Mouse (Mus musculus) kidney, postnatal 10 days (tissue): Measurements from ENCODE around the gene Armh3.

ENCODE experiments used
- DNase-seq: peaks from one replicate; pipeline ENCODE4 v3.0.0; 2021; ENCODE audit warnings: mixed read lengths

Gene Armh3

DNA sequence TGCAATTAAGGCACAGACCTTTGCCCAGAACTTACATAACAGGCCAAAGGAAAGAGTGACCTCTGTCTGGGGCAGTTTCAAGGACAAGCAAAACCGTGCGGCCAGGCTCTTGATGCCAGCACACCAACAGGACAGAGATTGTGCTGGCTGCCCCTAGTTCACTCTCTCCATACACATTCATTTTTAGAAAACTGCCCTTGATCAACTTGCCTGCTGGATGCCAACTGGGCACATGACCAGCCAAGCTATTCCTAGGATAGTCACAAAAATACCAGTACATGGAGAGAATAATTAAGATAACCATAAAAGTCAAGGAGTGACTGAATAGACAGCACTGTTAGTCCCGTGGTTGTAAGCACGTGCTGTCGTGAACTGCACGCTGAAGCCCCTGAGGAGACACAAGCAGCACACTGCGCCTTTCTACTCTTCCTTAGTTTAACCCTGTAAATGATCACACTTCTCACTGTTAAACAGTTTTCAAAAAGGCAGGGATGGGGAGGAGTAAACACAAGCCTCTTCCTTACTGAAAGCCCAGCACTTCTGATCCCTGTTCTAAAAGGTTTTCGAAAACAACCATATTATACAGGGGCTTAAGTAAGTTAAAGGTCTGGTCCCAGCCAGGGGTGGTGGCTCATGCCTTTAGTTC, 95.8 kb downstream of the Armh3 start:
- peak; percentile 22 for DNase-seq

GRCm38 (mm10) chr19:45900836-45901235, 97.5 kb downstream of the Armh3 start:
- DNase-seq: no peak

DNA sequence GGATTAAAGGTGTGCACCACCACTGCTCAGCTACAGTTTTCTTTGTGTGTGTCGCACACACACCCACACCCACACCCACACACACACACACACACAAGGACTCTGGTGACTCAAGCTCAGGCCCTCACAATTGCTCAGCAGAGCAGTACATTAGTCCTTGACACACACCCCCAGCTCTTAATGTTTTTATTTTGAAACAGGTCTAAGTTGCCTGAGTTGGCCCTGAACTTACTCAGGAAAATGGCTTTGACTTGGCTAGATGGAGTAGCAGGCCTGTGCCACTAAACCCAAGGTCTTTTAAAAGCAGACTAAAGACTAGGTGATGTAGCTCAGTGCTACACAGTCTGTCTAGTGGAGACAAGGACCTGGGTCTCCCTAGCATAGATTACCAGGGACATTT, 102.6 kb downstream of the Armh3 start:
- DNase-seq: no peak

DNA sequence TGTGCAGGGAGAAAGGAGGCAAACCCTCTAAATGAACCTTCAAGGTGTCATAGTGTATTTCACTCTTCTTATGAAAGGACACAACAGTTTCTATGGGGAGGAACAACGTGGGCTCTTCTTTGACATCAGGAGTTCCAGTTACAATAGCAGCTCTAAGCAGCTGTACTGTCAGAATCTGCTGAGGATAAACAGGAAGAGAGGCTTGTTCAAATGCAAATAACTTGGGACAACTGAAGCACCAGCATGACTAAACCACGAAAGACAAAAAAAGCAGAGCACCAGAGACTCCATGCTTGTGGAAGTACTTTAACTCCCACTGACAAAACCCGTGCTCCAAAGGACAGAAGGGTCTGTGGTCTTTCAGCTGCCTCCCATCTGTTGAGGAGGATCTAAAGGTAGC, 116.2 kb downstream of the Armh3 start:
- DNase-seq: no peak

DNA sequence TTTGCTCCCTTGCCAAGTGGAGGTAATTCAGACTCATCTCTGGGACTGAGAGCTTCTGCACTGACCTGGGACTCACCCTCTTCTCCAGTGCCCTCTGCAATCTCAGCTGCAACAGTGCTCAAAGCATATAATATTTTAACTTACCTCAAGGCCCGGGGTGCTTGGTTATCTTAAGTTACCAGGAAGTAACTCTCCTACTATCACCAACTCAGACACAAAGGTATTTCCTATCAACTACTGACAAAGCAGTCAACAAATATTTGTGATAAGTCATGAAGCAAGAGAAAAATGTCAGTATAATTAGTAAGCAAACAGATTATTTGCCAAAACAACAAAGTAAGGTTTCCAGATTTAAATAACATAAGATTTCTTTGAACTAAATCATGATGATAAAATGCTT, 125.0 kb downstream of the Armh3 start:
- DNase-seq: no peak

- no peak for DNase-seq
These were observed 142.9 kb downstream of the Armh3 start for GRCm38 (mm10) chr19:45855284-45855920.

DNA sequence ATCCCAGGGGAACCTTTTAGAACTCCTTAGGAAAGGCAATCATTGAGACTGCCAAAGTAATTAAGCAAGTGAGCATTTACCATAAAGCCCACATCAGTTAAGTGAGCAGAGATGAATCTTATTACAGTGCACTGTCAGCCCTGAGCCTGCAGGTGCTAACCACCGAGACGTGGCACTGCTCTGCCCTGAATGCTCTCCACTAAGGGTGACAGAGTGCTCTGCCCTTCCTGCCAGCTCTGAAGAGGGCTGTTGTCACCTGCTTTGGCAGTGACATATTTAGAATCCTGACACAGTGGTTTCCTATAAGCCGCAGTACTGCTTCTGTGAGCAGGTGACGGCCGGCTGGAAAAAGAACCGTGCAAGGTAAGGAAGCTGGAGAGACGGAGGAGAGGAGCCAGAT, 143.8 kb downstream of the Armh3 start:
- DNase-seq: no peak

DNA sequence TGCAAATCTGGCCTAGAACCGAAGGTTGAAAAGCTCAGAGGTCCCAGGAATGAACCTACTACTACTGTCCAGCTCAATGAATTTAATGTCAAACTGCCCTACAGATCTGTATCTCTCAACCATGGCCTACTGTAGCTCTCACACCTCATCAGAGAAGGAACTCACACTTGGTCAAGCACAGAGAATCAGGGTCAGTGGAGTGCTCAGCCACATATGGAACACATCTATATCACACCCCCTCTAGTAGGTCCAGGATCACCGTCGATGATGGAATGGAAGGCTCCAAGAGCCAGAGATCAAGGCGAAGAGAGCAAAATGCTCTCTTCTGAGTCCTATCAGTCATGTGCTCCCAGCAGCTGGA, 150.6 kb downstream of the Armh3 start:
- no peak for DNase-seq

DNA sequence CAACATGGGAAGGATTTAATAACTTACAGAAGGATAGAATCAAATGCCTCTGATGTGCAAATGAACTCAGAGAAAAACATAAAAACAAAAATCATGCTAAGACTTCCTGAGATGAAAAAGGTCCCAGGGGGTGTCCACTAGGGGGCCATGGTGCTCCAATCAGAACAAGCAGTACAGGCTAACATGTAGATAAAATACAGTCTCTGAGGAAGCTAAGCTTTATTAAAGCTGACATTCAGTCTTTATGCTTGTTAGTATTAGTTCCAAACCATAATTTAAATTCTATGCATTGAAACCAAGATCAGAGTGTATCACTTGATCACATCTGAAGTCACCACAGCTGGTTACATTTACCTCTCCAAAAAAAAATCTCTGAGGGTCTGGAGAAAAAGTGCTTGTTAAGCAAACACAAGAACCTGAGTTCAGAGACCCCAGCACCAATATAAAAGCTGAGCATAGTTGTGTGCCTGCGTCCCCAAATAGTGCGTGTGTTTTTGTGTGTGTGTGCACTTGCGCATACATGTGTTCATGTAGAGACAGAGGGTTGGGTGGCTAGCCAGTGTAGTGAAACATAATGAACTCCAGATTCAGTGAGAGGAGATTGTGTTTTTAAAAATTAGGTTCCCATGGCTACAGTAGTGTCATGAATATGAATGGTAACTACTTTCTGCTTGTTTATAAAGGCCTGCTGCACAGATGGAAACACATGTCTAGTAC, 151.1 kb downstream of the Armh3 start:
- peak; percentile 48 for DNase-seq

GRCm38 (mm10) chr19:45844209-45844608, 154.1 kb downstream of the Armh3 start:
- DNase-seq: no peak

- DNase-seq: peak; percentile 10
These were observed 154.9 kb downstream of the Armh3 start for GRCm38 (mm10) chr19:45843424-45843823.

DNA sequence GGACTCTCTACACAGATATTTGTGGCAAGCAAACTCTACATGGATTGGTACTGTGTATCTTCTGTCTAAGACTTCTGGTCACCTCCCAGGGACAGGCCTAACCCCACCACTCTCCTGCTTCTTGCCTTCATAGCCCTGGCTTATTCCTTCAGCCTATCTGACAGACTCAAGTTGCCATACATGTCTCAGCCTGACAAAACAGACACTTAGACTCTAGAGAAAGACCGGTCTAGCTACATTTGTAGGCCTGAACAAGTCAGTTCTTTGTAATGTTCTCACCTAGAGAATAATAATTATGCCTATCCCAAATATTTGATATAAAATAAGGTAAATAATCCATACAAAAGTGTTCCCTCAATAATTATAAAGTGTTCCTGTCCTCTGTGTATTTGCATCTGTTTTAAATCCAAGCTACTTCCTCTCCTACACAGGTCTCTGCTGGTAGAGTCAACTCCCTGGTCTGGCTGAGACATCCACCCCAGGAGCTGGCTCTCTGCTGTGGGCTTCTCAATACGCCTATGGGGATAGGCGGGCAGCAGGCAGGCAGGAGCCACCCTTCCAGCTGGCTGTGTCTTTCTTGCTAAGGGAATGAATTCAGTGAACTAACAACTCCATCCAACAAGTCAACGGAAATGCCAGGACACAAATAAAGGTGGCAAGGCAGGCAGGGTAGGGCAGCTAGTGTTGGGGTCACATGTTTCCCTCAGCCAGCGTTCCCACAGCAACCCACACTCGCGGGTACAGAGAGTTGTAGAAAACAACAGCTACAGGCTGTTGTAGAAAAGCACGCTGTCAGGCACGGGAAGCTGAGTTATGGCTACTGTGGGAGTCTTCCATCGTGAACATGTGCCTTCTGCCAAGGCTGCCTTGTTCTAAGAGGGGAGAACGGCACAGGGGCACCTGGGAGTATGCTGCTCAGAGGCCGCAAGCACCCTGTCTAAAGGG, 161.0 kb downstream of the Armh3 start:
- no peak for DNase-seq

DNA sequence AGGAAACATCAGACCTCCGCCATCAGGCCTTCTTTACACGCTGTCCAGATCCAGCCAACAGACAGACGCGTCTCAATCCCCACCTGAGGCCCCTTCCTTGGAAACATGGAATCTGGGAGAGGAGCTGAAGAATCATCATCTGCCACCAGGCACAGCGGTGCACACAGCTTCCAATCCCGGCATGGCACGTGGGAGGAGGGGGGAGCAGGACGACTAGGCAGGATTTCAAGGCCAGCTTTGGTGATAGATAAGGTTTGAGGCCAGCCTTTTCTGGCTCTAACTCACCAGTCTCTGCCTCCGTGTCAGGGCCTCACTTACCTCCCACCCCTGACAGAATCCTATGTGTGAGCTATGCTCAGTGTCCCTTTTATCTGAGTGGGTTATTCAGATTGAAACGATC, 162.8 kb downstream of the Armh3 start:
- no peak for DNase-seq

GRCm38 (mm10) chr19:45833665-45834064, 164.6 kb downstream of the Armh3 start:
- no peak for DNase-seq

DNA sequence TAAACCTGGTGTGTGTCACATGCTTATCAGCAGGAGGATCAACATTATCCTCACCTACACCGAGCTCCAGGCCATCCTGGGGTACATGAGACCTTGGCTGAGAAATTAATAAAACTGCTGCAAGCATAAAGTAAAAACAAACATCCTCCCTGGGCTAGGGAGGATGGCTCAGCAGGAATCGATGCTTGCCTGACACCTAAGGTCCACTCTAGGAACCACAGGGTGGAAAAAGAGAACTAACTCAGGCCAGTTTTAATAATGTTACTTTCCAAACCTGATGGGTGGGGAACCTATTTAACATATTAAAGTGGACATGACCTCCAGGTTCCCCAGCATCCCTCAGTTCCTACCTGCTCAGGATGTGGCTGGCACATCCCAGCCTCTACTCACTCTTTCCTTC, 167.6 kb downstream of the Armh3 start:
- no peak for DNase-seq

DNA sequence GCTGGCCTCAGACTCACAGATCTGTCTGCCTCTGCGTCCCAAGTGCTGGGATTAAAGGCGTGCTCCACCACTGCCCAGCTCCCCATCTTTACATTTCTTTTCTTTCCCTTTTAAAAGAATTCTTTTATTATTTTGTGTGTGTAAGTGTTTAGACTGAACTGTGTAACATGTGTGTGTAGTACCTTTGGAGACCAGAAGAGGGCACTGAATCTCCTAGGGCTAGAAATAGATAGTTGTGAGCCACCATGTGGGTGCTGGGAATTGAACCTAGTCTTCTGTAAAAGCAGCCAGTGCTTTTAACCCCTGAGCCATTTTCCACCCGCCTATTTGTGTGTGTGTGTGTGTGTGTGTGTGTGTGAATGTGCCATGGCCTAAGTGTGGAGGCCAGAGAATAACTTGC, 170.6 kb downstream of the Armh3 start:
- no peak for DNase-seq

- no peak for DNase-seq
These were observed 171.2 kb downstream of the Armh3 start for GRCm38 (mm10) chr19:45827125-45827524.

GRCm38 (mm10) chr19:45826146-45826545, 172.1 kb downstream of the Armh3 start:
- no peak for DNase-seq

- DNase-seq: no peak
These were observed 176.5 kb downstream of the Armh3 start for GRCm38 (mm10) chr19:45821832-45822231.

- peak; percentile 39 for DNase-seq
These were observed 180.3 kb downstream of the Armh3 start for GRCm38 (mm10) chr19:45817816-45818490.

GRCm38 (mm10) chr19:45816727-45817126, 181.6 kb downstream of the Armh3 start:
- DNase-seq: peak; percentile 49

DNA sequence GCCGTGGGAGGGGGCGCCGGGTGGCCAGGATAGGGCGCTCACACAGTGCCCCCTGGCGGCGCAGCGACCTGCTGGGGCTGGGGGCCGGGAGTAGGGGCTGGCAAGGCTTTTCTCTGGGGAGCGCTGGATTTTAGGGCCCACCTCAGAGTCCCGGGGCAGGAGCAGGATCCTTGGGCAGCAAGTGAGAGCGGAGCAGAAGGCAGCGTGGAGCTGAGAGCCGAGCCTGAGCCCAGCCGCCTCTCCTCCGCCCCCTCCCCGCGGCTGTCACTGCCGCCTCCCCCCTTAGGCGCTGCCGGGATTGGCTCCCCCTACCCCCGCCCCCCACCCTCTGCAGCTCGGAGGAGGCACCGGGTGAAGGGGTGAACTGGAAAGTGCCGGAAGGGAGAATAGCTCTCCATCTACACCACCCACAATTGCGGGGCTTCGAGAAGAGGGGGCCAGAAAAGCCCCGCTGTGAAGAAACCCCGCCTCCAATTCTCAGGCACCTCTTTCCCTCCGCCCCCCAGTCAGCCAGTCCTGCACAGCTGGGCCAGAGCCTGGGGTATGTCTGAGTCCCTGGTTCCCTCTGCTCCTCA, 182.4 kb downstream of the Armh3 start, which contains the start of gene Kcnip2:
Gene Kcnip2, minus strand, starts transcription at position 231 of the 575 bp plus-strand sequence.
- peak; percentile 77 for DNase-seq
